Mouse (Mus musculus): ENCODE results near the gene Nell1.

Nell1 gene

DNA sequence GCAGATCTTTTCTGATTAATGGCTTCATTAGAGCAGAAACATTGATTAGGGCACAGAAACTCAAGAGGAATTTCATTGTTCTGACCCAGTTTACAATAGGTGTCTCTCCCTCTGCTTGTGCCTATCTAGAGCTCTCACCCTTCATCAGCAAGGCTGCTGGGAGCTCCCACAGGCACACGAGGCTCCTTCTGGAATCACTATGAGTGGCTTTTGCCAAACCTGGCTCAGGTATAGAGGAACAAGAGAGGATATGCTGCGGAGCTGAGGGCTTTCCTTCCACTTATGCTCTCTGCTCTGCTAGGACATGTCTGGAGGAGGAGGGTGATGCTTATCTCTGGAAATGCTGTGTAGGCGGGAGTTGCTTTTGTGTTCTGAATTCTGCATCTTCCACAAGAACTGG, 285.4 kb downstream of the Nell1 start:
- peak; percentile 52; the same call in 1 of the 2 replicates for ATAC-seq (ENCODE audit: low TSS enrichment)

DNA sequence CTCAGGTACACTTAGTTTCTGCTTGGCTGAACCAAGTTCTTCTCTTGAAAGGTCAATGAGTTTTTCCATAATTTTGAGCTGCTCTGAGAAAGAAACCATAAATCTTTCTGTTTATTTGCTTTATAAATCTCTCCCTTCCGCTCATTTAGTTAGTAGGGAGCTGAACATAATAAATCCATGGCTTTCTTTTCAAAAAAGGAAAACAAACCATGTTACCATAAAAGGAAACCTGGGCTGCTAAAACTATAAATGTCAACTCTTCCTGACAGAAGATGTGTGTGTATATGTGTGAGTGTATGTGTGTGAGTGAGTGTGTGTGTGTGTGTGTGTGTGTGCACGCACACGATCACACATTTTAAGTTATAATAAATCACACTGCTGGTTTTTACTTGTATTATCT, 320.8 kb downstream of the Nell1 start:
- no peak for ATAC-seq (ENCODE audit: low TSS enrichment)

DNA sequence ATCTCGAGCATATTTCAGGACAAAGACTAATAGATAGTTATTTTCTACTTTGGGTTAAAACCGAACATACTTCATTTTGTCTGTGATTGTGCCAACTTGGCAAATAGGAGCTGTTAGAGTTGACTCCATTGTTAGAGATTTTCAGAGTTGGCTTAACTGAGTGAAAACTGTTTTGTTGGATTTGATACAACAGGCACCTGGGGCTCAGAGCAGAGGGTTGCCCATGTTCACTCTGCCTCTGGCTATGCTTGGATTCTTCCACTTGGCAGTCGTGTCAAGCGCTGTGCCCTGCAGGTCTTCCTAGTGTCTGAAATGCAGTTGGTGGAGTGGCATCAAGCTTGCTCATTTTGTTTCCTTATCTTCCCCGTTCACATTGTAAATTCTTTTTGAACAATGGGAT, 363.6 kb downstream of the Nell1 start:
- ATAC-seq (ENCODE audit: low TSS enrichment): no peak

DNA sequence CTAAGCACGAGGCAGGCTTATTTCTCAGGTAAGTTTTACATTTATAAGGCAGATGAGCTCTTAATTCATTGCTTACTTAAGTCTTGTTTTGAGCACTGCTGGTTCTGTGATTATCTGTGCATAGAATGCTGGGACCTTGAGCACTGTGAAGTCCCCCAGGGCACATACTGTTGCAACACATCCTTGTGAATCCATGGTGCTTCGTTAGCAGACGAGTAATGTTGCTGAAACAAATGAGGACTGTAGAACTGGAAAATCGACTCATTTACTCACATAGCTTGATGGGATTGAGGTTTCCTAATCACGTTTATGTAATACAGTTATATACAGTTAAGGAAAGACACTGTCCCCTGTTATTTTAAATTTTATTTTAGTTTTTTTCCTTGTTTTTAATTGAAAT, 364.1 kb downstream of the Nell1 start:
- ATAC-seq (ENCODE audit: low TSS enrichment): no peak

DNA sequence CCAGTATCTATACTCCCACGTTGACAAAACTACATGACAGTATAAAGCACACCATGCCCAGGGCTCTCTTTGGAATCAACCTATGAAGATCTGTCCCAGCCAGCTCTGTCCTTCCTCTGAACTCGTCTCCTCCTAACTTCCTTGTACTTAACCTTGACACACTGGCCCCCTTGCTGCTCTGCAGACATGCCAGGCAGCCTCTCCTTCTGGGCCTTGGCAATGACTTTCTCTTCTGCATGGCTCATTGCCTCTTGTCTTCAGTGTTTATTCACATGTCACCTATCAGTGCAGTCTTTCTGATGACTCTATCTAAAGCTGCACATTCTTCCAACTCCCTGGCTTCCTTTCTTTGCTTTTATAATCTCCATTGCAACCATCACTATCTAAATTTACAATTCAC, 376.9 kb downstream of the Nell1 start:
- no peak for ATAC-seq (ENCODE audit: low TSS enrichment)

DNA sequence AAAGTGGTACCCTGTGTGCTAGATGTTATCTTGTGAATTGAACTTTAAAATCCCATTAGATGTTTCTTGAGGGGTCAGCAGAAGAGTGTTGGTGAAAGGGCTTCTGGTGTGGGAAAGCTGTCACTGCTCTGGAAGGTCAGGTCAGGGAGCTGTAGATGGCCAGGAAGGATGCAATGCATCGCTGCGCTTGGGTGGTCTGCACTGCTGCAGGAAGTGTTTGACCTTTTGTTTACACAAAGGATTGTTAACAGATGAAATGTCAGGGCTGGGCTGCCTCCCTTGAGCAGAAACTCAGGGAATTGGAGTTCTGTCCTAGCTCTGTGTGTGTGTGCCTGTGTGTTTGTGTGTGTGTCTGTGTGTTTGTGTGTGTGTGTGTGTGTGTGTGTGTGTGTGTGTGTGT, 382.5 kb downstream of the Nell1 start:
- ATAC-seq (ENCODE audit: low TSS enrichment): no peak

DNA sequence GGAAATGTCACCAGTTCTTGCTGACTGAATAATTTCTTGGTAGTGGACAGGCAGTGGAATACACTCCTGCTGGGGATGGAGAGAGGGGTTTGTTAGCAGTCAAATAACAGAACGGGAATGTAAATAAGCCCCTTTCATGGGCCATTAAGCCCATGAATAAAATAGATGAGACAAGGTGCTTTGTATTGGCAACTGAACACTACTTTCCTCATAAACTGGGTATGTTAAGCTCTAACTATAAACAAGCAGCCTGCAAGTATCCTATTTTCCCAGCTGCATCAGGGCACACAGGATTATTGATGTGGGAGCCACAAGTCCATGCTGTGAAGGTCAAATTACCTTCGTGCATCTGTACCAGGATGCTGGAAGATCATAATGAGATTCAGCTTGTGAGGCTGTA, 387.4 kb downstream of the Nell1 start:
- no peak for ATAC-seq (ENCODE audit: low TSS enrichment)

DNA sequence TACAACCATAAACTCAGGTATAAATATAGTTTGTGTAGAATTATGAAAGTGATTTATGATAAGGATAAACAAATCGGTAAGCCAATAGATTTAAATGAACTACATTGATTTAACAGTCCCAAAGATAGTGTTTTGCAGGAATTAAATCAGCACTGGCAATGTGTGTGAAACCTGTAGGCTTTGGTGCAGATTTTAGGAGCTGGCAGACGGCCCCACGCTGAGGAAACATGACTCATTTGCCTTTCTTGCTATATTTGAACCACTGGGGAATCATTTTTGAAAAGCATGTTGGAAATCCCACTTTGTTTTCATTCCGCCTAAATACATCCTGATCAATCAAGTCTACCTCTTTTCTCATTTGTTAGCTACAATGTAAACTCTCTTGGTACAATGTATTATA, 400.2 kb downstream of the Nell1 start:
- peak; percentile 95 for ATAC-seq (ENCODE audit: low TSS enrichment)

DNA sequence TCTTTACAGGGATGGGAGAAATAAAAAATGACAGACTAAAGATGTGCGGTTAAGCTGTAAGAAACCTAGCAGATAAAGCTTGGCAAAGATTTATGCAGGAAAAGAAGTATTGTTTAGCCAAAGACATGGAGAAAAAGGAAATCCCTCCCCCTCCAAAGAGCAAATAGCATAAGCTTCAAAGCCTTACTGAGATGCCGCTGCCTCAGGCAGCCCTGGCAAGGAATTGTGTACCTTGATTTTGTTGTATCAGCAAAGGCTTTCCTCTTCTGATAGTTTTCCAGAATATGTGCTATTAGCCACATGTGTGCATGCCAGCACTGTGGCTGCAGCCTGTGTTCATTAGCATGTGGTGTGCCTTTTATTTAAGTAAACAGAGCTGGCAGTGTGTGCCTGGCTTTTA, 435.8 kb downstream of the Nell1 start:
- ATAC-seq (ENCODE audit: low TSS enrichment): no peak

DNA sequence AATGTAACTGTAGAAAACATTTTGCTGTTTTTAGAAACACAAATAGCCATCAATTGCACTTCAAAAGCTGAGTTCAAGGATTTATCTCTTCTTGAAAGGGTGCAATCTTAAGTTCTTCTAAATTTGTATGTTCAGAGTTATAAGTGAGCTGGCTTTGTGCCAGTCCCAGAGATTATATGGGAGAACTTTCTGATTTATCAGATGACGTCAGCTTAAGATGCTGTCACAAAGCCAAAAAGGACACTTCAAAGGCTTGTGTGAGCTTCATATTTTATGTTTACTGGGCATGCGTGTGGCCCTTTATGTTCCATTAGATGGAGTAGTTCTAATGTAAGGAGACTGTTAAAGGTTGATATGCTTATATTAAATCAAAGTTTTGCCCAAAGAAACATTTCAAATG, 445.3 kb downstream of the Nell1 start:
- no peak for ATAC-seq (ENCODE audit: low TSS enrichment)

DNA sequence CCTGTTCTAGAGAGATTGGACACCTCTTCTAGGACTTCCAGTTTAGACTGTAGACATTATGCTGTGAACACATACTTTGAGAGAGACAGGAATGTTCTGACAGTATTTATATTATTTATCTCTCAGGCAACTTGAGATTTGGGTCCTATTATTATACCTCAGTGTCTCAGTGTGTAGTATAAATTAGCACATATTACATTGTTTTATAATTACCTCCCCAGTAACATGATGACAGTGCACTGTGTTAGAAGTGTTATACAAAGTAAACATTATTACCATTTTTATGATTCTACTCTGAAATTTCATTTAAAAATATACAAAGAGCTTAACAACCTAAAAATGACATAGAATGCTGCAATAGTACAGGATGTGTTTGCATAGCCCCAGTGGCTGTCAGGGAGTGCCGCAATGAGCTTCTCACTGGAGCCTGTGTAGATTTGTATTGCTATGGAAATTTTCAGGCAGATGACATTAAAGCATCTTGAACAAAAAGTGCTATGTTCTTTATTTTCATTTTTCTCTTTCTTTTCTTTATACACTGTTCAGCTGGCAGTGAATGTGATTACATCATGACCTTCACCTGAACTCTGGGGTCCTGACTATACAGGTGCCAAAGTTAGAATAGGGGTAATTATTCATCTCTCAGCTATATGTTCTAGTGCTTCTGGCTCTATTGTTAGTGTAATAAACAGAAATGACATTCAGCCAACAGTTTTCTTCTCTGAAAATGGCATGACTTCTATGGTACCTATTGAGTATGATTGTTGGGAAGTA, 447.9 kb downstream of the Nell1 start:
- peak; percentile 70 for ATAC-seq (ENCODE audit: low TSS enrichment)

DNA sequence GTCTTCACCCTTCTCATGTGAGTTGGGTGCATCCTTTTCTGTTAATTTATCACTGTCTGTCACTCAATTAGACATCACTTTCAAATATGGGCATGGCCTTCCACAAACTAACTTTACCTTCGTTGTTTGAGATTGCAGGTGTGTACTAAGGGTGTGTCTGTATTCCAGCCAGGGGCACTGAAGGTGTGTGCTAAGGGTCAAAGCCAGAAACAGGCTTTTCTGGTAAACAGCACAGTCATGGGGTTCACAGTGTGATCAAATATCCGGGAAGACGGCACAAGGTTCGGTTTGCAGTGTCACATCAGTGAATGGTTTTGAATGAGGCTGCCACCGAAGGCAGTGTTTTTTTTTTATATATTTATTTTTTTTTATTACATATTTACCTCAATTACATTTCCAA, 455.1 kb downstream of the Nell1 start:
- no peak for ATAC-seq (ENCODE audit: low TSS enrichment)

DNA sequence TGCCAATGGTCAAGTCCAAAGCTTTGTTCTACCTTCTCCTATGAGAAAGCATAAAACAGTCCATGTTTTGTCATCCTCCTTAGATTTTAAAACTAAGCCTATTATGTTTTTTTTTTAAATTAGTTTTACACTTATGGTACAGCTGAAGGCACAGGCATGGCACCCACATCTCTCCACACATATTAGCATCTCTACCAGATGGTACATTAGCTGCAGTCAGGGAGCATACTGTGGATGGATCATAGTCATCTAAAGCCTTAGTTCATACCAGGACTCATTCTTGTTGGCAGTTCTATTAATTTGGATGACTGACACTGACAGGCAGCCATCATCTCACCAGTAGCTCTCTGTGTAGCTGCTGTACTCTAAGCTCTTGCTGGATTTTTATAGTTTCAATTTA, 466.6 kb downstream of the Nell1 start:
- peak; percentile 81 for ATAC-seq (ENCODE audit: low TSS enrichment)

DNA sequence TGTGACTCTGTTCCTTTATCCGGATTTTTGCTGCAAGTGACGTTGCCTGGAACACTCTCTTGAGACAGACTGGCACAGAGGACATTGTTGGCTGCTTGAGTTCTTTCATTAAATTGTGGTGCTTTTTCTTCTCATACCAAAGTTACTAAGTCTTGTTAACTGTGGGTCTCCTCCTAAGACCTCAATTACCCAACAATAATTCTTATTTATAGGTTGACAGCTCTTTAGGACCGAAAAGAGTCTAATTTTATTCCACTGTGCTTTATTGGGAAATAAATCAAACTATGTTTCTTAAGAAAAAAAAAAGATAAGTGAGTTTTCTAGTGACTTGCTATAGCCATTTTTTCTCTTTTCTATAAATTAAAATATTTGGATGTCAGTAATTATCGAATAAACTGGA, 472.7 kb downstream of the Nell1 start:
- ATAC-seq (ENCODE audit: low TSS enrichment): no peak

DNA sequence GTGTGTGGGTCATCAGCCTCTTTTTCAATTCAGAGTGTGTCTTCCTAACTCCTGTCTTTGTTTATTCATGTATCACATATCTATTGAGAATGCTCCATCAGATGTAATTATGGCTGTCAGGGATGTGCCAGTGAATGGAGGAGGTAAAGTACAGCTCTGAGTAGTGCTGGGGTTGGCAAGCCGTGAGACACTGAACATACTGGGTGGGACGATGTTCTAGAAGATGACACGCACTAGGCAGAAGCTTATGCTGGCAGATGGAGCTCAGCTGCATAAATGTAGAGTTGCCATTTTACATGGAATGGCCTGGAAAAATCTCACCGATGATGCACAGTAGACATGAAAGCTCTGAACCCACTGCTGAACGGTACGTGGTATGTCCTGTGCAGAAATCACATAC, 493.1 kb downstream of the Nell1 start:
- ATAC-seq (ENCODE audit: low TSS enrichment): peak; percentile 97

DNA sequence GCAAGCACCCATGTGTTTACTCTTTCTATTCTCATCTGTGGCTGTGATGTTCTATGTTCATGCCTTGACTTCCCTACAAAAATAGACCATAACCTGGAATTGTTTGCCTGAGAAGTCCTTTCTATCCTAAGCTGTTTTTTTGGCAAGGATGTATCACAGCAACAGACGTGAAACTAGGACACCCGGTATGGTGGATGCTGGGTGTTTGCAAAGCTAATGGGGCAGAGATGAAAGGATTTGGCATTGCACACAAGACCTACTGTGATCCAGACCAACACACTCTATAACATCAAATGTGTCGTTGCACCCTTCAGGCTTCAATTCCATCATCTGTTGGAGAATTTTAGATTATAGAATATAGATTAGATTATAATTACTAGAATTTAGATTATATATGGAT, 495.9 kb downstream of the Nell1 start:
- ATAC-seq (ENCODE audit: low TSS enrichment): peak; percentile 54

DNA sequence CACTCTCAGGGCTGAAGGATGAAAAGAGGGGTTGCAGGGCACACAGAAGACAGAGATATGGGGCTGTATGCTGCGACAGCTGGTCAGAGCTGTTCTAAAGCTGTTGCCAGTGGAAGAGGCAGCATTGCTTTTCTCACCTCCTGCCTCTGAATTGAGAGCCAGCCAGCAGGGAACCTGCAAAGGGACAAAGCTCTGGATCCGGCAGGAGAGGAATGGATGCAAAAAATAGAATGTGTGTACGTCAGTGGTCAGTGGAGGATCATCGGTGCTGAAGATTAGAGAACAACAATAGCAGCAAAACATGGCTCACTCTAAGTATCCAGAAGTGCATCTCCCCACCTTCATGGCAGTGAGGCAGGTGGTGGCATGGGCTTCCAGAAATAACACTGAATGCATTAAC, 507.3 kb downstream of the Nell1 start:
- peak; percentile 86 for ATAC-seq (ENCODE audit: low TSS enrichment)

DNA sequence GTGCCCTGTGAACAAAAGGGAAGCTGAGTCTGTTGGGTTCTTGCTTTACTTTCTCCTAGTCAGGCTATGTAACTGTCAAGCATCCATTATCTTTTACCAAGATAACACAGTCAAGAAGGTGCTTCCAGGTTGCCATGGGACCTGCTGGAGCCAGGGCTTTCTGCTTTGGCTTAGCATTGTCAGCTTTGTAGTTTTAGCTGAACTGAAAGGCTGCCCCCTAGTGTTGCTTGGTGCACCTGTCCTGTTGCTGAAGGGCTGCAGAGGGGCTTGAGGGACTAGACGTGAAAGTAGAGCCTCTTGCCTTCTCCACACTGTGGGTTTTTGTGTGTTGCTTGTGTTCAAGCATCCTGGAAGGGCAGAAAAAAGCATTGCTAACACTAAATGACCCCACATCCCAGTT, 510.6 kb downstream of the Nell1 start:
- ATAC-seq (ENCODE audit: low TSS enrichment): peak; percentile 40; the same call in 1 of the 2 replicates

DNA sequence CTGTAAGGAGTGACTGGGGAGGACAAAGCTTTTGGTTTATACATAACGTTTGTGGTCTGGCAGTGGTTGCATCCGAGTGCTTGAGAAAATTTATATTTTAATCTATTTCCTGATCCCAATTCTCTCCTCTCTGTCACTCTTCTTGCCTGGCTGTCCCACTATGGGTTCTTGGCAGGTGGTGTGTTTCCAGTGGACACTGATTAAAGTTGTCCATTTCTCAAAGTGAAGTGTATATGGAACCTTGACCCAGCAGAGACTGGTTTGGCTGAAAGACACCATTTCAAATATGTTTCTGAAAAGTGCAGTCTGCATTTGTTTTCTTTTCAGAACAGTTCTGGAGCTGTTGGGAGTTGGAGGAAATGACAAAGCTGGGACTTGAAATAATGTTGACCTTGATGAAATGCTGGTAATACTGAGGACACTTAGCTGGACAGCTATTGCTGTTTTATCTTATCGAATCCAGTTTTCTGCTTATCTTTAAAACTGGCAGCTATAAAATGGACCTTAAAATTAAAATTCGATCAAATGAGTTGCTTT, 512.3 kb downstream of the Nell1 start:
- no peak for ATAC-seq (ENCODE audit: low TSS enrichment)

DNA sequence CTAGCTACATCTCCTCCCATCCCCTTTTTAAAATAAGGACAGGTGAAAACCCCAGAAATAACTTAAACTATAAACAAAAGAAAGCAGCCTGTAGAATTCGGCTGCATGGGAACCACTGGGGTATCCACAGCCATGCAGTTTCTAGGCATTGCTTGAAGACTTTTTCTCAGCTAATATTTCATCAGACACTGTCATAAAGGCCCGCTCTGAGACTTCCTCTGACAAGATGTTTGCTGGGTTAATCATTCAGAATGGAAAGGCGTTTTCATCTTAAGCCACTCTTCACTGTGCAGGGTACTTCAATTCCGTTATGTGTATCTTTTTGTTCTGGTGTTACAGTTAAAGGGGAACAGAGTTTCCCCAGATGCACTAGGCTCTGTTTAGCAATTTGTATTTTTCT, 526.9 kb downstream of the Nell1 start:
- no peak for ATAC-seq (ENCODE audit: low TSS enrichment)

DNA sequence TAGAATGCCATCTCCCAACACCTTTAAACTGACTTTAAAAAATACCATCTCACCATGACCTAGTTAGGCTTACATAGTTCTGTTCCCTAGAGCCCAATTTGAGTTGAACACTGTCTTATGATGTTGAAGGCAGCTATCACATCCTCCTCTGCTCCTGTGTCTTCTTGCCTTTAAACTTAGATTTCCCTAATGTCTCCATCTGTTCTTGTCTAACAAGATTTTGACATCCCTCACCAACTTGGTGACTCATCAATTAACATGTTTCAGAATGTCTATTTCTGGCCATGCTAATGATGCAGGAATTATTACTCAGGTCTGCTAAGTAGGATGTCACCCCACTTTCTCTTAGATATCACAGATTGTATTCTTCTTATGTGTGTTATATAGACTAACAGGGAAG, 532.4 kb downstream of the Nell1 start:
- ATAC-seq (ENCODE audit: low TSS enrichment): peak; percentile 94

DNA sequence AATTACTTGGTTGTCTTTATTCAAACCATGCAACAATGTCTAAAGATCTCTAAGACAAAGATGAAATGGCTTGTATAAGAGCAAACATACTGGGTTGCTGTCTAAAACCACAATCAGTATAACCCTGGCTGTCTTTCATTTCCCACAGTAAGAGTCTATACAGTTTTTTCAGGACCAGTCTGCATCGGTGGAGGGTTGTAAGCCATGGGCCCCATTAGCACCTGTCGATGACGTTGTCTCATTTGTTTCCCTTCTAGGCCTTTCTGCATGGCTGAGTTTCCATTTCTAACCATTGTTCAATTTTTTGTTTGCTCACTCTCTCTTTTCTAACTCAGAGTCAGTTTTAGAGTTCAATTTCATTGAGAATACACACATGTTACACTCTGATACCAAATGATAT, 540.2 kb downstream of the Nell1 start:
- ATAC-seq (ENCODE audit: low TSS enrichment): no peak

DNA sequence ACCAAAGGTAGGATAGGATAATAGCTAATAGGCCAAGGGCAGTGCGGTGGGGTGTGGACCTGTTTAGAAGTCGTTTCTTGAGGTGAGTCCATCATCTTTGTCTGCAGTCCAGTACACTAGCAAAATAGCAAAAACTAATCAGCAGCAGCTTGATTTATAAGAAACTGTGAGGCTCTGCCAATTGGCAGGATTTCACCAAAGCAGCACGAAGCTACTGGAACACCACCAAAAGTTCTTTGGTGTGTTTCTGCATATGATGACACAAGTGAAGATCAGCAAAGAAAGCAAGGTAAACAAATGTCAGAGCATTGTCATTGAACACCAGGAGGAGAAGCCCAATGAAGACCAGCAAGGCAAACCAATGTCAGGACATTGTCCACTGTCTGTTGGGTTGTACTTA, 542.0 kb downstream of the Nell1 start:
- no peak for ATAC-seq (ENCODE audit: low TSS enrichment)

DNA sequence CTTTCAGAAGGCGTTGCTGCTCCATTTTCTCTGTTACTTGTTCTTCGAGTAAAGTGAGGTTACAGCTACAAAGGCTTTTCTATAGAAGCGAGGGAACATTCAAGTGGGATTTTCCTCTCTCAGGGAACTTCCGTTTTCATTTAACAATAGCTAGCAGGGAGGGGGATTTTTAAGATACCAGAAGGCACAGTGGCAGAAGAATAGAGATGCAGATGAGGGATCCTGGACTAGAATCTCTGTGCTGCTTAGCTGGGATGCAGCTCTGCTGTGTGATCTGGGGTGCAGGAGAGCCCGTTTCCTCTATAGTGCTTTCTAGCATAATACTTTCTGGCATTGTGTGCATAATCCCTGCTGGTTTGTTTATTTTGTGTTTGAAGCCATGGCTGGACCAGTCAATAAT, 568.7 kb downstream of the Nell1 start:
- no peak for ATAC-seq (ENCODE audit: low TSS enrichment)

Measured in frontal cortex, adult (tissue).